Mouse (Mus musculus) erythroblast, embryonic 14.5 days (primary cell): Measurements from ENCODE around the gene Prdm16. TPM values are rescaled to one million over a fixed set of nuclear protein-coding genes. Genes with fewer than 3 reads are reported as not detected.

Source experiments
- H3K27me3 ChIP-seq: 2 replicates; pipeline ENCODE4 v1.6.1; 2012; ENCODE audit warnings: inconsistent platforms; ENCODE audit not compliant: control insufficient read depth
- H3K36me3 ChIP-seq: 2 replicates; pipeline ENCODE4 v1.6.1; 2012; ENCODE audit warnings: mild to moderate bottlenecking, inconsistent platforms; ENCODE audit not compliant: control insufficient read depth
- H3K4me1 ChIP-seq: 2 replicates; pipeline ENCODE4 v1.6.1; 2012; ENCODE audit warnings: inconsistent platforms; ENCODE audit not compliant: control insufficient read depth
- H3K4me3 ChIP-seq: replicated peaks from 2 replicates; pipeline ENCODE3; 2012; ENCODE audit warnings: moderate library complexity, mild to moderate bottlenecking, inconsistent platforms
- H3K9me3 ChIP-seq: 2 replicates; pipeline ENCODE4 v1.6.1; 2012; ENCODE audit warnings: low read length, inconsistent platforms, mixed read lengths; ENCODE audit not compliant: control insufficient read depth
- GATA1 ChIP-seq: IDR thresholded peaks from 2 replicates; pipeline ENCODE4 v1.6.1; 2012; ENCODE audit warnings: low read length, inconsistent platforms, mixed read lengths
- TAL1 ChIP-seq: IDR thresholded peaks from 3 replicates; pipeline ENCODE4 v1.6.1; 2012; ENCODE audit warnings: low read length, inconsistent platforms, mixed read lengths
- polyA plus RNA-seq: library from polyadenylated mRNA; stranded (reverse); fragments of >175 nt; gene quantifications from 2 replicates; pipeline ENCODE4 v1.2.3, GENCODE M21; 2012

Gene Prdm16
- polyA plus RNA-seq, 1 experiment: 0.12 TPM

DNA sequence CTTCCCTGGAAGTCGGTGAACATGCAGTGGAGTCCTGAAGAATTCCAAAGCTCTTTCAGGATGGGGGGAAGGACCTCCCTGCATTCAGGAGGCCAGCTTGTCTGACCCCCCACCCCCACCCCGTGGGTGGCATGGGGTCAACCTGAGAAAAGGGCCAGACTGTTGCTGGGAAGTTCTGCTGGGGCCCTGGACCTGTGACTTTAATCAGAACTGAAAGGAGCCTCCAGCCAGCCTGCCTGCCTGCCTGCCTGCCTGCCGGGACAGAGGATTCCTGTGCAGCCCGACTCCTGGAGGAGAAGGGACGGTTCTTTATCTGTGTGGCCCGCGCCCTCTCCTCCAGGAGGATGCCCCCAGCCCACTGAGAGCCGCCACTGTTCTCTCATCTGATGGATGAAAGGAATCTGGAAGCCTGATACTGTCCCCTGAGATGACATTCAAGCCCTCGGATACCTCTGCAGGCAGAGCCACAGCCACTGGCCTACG is 214.2 kb downstream of the Prdm16 start:
- Histone ChIP-seq H3K4me3 (no peak overlapping the region), H3K9me3 (peaks cover 2% of the 10 kb centered on the region; the same call in 1 of the 2 replicates), H3K4me1 (no peaks in the 10 kb centered on the region), H3K36me3 (no peaks in the 10 kb centered on the region), H3K27me3 (no peaks in the 10 kb centered on the region)
- TF ChIP-seq GATA1 (no peak), TAL1 (no peak)

DNA sequence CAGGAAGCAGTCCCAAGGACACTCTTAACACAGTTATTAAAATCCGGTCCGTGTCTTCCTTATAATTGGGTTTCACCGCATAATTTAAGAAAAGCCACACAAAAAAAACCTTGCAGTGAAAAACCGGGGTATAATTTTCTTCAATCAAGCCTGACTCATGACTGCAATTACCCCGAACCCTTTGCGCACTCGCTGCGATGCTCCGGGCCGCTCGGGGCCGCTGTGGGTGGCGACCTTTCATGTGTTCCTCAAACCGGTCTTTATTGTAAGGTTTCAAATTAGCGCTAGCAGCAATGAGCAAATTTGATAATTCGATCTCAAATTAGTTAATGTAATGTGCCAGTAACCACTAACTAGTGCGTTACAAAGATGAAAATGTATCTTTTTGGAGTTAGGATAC is 215.9 kb downstream of the Prdm16 start:
- Histone ChIP-seq H3K4me3 (no peak overlapping the region), H3K36me3 (no peaks in the 10 kb centered on the region), H3K4me1 (no peaks in the 10 kb centered on the region), H3K27me3 (no peaks in the 10 kb centered on the region), H3K9me3 (peaks cover 2% of the 10 kb centered on the region; the same call in 1 of the 2 replicates)
- TF ChIP-seq TAL1 (no peak), GATA1 (no peak)

DNA sequence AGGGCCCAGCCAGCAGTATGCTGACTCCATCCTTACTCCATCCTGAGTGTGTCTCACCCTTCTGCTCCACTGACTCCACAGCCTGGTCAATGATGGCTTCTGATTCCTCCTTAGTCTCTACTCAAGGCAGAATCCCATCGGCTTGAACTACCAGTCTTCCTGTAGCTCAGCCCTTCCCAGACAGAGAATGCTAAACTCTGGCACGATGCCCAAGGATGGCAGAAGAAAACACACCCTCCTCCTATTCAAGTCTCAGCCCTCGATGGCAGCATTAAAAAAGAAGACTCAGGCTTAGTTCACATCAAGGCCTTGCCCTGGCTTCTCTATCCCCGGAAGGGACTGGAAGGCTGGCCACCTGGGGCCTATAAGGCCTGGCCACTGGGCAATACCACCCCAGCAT is 216.9 kb downstream of the Prdm16 start:
- H3K4me1 ChIP-seq: no peaks in the 10 kb centered on the region
- no peak for TF ChIP-seq TAL1
- no peak for TF ChIP-seq GATA1
- no peak overlapping the region for H3K4me3 ChIP-seq
- H3K36me3 ChIP-seq: no peaks in the 10 kb centered on the region
- no peaks in the 10 kb centered on the region for H3K27me3 ChIP-seq
- H3K9me3 ChIP-seq: peaks cover 2% of the 10 kb centered on the region; the same call in 1 of the 2 replicates

DNA sequence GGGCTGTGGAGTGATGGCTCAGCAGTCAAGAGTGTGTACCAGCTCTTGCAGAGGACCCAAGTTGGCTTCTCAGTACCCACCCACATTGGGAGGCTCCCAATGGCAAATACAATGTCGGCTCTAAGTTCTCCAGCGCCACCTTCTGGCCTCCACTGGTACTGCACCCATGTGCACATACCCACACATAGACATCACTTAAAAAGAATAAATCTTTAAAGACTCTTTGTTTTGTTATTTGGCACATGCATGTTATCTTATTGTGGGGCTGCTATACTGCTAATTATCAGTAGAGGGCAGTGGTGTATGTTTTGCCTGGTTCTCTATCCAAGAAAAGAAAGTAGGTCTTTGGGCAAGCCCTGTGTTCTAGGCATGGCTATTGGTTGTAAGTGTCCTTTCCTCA is 217.7 kb downstream of the Prdm16 start:
- Histone ChIP-seq H3K36me3 (no peaks in the 10 kb centered on the region), H3K4me1 (no peaks in the 10 kb centered on the region), H3K9me3 (peaks cover 2% of the 10 kb centered on the region; the same call in 1 of the 2 replicates), H3K27me3 (no peaks in the 10 kb centered on the region), H3K4me3 (no peak overlapping the region)
- TF ChIP-seq TAL1: no peak
- no peak for TF ChIP-seq GATA1

DNA sequence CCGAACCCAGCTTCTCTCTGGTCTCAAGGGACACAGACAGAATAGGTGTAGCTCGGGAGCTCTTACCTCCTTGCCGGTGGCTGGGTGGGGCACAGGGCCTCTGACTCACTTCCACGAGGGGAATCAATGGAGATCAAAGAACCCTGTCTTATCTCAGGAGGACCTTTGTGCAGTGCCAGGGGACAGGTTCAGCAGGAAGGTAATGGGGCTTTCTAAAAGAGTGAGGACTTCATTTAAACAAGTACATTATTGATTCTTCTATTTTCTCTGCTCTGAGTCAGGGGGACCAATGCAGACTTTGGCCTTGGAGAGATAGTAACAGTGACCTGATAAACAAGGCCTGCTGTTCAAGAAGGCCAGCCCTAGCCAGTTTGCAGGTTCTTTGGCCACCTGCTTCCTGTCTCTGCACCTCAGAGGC is 218.3 kb downstream of the Prdm16 start:
- no peak for TF ChIP-seq GATA1
- TF ChIP-seq TAL1: no peak
- no peak overlapping the region for H3K4me3 ChIP-seq
- no peaks in the 10 kb centered on the region for H3K36me3 ChIP-seq
- no peaks in the 10 kb centered on the region for H3K4me1 ChIP-seq
- peaks cover 2% of the 10 kb centered on the region; the same call in 1 of the 2 replicates for H3K9me3 ChIP-seq
- no peaks in the 10 kb centered on the region for H3K27me3 ChIP-seq

DNA sequence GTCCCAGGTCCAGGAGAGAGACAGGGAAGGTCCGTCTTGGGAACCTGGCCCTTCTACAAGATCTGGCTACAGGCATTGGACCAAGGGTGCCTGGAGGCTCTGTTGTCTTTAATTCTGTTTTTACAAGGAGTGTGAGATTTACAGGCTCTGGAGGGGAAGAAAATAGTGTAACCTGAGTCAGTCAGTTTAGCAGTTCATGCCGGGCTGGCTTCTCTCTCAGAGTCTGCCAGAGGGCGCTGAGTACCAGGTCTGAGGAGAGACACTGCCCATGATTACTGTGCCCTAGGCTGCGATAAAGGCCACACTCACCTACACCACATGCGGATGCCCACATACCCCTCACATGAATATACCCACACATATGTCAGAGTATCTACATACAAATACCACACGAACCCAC is 219.9 kb downstream of the Prdm16 start:
- H3K36me3 ChIP-seq: no peaks in the 10 kb centered on the region
- H3K27me3 ChIP-seq: no peaks in the 10 kb centered on the region
- TF ChIP-seq GATA1 (no peak), TAL1 (no peak)
- no peak overlapping the region for H3K4me3 ChIP-seq
- no peaks in the 10 kb centered on the region for H3K4me1 ChIP-seq
- H3K9me3 ChIP-seq: peaks cover 2% of the 10 kb centered on the region; the same call in 1 of the 2 replicates

DNA sequence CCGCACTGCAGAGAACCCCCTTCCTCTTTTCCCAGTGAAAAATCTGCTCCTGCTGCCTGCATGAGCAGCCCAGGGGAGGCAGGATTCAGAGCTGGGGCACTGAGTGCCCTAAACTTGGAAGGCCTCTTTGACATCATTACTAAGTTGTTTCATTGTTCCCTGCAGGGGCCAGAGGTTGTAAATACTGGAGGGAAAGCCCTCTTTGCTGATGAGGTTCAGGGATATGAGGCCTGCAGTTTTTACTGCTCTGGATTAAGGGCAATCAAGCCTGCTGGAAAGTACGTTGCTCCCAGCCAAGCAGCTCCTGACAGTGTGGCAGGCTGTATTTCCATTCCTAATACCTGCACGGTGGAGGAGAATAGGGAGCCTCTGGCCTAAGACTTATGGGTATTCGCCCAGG is 221.8 kb downstream of the Prdm16 start:
- Histone ChIP-seq H3K9me3 (peaks cover 2% of the 10 kb centered on the region; the same call in 1 of the 2 replicates), H3K36me3 (no peaks in the 10 kb centered on the region), H3K4me3 (no peak overlapping the region), H3K4me1 (no peaks in the 10 kb centered on the region), H3K27me3 (no peaks in the 10 kb centered on the region)
- TF ChIP-seq GATA1 (no peak), TAL1 (no peak)

DNA sequence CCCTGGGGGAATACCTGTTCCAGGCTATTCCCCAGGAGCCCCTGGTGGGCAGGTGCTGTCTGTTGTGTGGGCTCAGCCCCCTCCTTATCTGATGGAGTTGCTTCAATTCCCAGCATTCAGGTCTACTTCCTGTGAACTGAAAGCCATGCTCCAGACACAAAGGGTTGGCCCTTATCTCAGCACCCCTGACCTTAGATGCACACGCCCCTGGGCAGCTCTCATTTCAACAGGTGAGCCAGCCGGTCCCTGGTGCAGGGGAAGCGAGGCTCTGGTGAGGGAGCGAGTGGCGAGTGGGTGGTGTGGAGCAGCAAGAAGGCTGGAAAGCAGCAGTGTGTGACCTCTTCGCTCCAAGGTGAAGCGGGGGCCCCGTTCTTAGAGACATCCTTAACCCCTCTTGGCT is 226.1 kb downstream of the Prdm16 start:
- no peaks in the 10 kb centered on the region for H3K9me3 ChIP-seq

DNA sequence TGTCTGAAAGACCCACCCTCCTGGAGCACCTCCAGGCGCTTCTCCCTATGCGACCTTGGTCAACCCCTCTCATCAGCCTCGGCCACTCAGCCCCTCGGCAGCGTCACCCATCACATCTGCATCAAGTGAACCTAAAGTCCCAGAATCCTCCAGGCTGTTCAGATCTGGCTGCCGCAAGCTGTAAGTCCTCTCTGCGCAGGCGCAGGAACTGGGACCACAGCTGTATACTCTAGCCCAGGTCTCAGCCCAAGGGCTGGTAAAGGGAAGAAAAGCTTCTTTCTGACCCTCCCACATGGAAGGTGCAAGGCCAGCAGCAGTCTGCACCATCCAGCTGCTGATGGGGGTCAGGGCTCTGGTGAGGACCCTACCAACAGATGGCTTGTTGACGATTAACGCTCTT is 226.8 kb downstream of the Prdm16 start:
- Histone ChIP-seq H3K9me3 (no peaks in the 10 kb centered on the region), H3K4me1 (no peaks in the 10 kb centered on the region), H3K27me3 (no peaks in the 10 kb centered on the region), H3K4me3 (no peak overlapping the region), H3K36me3 (no peaks in the 10 kb centered on the region)
- TF ChIP-seq TAL1: no peak
- TF ChIP-seq GATA1: no peak

More for the DNA sequence above, 226.1 kb downstream of the Prdm16 start:
- Histone ChIP-seq H3K4me3 (no peak overlapping the region), H3K4me1 (no peaks in the 10 kb centered on the region), H3K27me3 (no peaks in the 10 kb centered on the region), H3K36me3 (no peaks in the 10 kb centered on the region)
- TF ChIP-seq GATA1: no peak
- TF ChIP-seq TAL1: no peak

DNA sequence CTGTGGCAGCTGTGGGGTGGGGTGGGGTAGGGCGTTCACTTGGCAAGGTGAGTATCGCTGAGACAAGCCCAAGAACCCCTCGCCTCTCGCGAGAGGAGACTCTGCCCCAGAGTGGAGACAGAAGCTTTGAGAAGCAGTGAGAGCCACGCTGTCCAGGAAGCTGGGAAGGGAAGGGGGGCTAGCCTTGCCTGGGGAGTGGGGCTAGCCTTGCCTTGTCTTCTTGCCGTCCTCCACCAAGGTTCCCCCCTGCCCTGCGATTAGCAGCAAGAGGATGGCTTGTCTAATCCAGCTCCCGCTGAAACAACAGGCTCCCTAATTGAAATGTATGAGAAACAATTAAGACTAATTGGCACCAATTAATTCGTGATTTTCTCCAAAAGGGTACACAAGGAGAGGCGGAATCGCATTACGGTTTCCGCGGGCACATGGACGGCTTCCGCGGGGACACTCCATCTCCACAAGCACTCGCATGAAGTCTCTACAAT is 227.4 kb downstream of the Prdm16 start:
- Histone ChIP-seq H3K4me3 (no peak overlapping the region), H3K27me3 (no peaks in the 10 kb centered on the region), H3K9me3 (no peaks in the 10 kb centered on the region), H3K36me3 (no peaks in the 10 kb centered on the region), H3K4me1 (no peaks in the 10 kb centered on the region)
- TF ChIP-seq TAL1 (no peak), GATA1 (no peak)
